Mouse (Mus musculus): ENCODE data around the gene Col4a6. TPM values are rescaled to one million over a fixed set of nuclear protein-coding genes. Genes with fewer than 3 reads are reported as not detected.

Col4a6 gene
- polyA plus RNA-seq, 1 experiment from 2014 or later = 4.1 TPM

DNA sequence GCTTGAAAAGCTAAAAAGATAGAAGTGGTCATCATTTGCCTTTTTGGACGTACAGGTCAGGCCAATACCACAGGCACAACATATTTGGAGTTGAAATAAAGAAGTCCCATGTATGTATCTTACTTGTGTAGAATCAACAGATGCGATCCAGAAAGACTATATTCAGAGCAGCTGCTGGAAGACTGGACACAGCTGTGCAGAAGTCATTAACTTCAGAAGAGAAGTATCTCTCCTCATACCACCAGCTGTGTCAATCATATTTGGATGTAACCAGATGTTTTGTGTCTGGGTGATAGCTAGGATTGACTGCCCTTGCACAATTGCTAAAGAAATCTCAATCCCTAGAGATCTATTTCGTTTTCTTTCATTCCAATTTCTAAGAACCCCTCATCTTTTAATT lies 77.6 kb downstream of the Col4a6 start:
- H3K9ac ChIP-seq = no peak overlapping the region

DNA sequence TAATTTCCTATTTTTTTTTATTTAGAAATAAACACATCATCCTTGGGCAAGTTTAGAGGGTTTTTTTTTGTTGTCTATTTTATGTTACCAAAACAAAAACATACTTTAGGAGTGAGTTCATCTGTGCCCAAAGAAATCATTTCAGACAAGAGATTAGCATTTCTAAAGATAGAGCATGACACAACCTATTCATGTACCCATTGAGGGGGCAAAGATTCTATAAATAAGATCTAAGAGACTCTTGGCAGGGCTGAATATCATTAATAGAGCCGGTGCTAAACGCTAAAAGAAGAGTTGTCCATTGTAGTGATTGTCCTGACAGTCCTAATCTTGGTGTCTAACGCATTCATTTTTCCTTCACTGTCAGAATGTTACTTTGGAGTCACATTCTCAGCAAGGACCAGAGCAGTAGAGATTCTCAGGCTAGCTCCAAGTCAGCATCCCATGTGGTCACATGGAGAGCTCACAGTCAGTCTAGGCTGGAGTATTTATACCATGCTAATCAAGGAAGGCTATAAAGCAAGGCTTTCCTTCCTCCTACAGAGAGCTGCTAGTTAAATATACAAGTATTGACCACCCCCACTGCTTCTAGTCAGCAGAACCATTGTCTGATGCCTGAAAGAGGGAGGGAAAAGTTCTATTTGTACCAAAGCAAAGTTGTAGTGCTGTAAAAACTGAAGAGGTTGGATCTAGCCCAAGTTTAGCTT lies 88.3 kb downstream of the Col4a6 start:
- H3K27me3 ChIP-seq (ENCODE audit: control insufficient read depth, insufficient read depth, low read length) = peaks cover 22% of the 10 kb centered on the region
- no peak overlapping the region for H3K9ac ChIP-seq
- no peak overlapping the region for H3K4me3 ChIP-seq (replicated peaks; ENCODE audit: low read length)
- no peaks in the 10 kb centered on the region for H3K9me3 ChIP-seq (ENCODE audit: control insufficient read depth, low read length)
- no peaks in the 10 kb centered on the region for H3K4me1 ChIP-seq (replicated peaks; ENCODE audit: control insufficient read depth, insufficient read depth, low read length)
- no peak overlapping the region for H3K4me2 ChIP-seq (replicated peaks)
- H3K27ac ChIP-seq = no peak overlapping the region
- WGBS = 28% methylated on average over 3 of the region's 3 CpGs
- ATAC-seq (ENCODE audit: low FRiP score) = no peak
- H3K36me3 ChIP-seq (replicated peaks; ENCODE audit: control insufficient read depth, insufficient read depth) = no peaks in the 10 kb centered on the region
- DNase-seq (ENCODE audit: low spot score) = no peak

More for the DNA sequence above, 77.6 kb downstream of the Col4a6 start:
- Histone ChIP-seq H3K27me3 (ENCODE audit: control insufficient read depth, insufficient read depth, low read length) (peaks cover 9% of the 10 kb centered on the region), H3K4me3 (replicated peaks; ENCODE audit: low read length) (no peak overlapping the region), H3K27ac (no peak overlapping the region), H3K4me2 (replicated peaks) (no peak overlapping the region), H3K9me3 (ENCODE audit: control insufficient read depth, low read length) (no peaks in the 10 kb centered on the region), H3K36me3 (replicated peaks; ENCODE audit: control insufficient read depth, insufficient read depth) (no peaks in the 10 kb centered on the region), H3K4me1 (replicated peaks; ENCODE audit: control insufficient read depth, insufficient read depth, low read length) (no peaks in the 10 kb centered on the region)
- 74% methylated on average over 3 of the region's 3 CpGs for WGBS
- DNase-seq (ENCODE audit: low spot score) (no peak), ATAC-seq (ENCODE audit: low FRiP score) (no peak)

DNA sequence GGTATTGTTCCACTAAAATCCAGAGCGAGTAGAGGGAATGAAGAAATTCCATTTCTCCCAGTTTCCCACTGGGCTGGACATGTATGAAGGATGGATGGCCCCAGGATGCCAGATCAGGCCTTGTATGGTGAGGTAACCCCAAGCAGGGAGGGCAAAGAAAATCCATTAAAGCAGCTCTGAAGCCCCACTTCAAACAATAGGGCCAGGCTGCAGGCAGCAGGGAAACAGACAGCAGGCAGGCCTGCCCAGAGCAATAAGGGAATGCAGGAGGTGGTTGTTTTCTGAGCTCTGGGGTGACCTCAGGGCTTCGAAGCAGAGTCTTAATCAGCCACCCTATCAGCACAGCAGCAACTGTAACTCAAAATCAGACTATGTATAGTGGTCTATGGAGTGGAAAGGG lies 89.2 kb downstream of the Col4a6 start:
- no peak overlapping the region for H3K9ac ChIP-seq
- H3K27ac ChIP-seq = no peak overlapping the region
- no peak overlapping the region for H3K4me2 ChIP-seq (replicated peaks)
- peaks cover 17% of the 10 kb centered on the region; the same call in 1 of the 2 replicates for H3K27me3 ChIP-seq (ENCODE audit: control insufficient read depth, insufficient read depth, low read length)
- no peak for DNase-seq (ENCODE audit: low spot score)
- H3K4me1 ChIP-seq (replicated peaks; ENCODE audit: control insufficient read depth, insufficient read depth, low read length) = no peaks in the 10 kb centered on the region
- 28% methylated on average over 2 of the region's 2 CpGs for WGBS
- no peak overlapping the region for H3K4me3 ChIP-seq (replicated peaks; ENCODE audit: low read length)
- H3K36me3 ChIP-seq (replicated peaks; ENCODE audit: control insufficient read depth, insufficient read depth) = no peaks in the 10 kb centered on the region
- ATAC-seq (ENCODE audit: low FRiP score) = no peak
- no peaks in the 10 kb centered on the region for H3K9me3 ChIP-seq (ENCODE audit: control insufficient read depth, low read length)

DNA sequence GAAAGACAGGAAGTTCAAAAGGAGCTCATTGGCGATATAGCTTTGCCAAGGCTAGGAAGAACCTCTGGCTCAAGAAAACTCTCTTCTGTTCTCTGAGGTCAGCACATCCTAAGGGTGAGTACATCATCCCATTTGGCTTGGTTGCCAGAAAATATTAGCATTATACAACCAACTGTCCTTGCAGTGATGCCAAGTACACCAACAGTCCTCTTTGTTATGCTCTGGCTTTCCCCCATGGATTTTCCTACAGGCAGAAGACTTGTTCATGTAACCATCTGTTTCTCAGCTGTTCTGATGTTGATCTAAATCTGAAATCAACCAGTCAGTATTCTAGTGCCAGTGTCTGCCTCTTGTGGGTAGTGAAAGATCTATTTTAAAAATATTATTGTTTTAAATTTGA lies 103.6 kb downstream of the Col4a6 start:
- Histone ChIP-seq H3K4me2 (replicated peaks) (no peak overlapping the region), H3K27me3 (ENCODE audit: control insufficient read depth, insufficient read depth, low read length) (peaks cover 13% of the 10 kb centered on the region), H3K4me3 (replicated peaks; ENCODE audit: low read length) (no peak overlapping the region), H3K36me3 (replicated peaks; ENCODE audit: control insufficient read depth, insufficient read depth) (no peaks in the 10 kb centered on the region), H3K9me3 (ENCODE audit: control insufficient read depth, low read length) (no peaks in the 10 kb centered on the region), H3K9ac (no peak overlapping the region), H3K27ac (no peak overlapping the region), H3K4me1 (replicated peaks; ENCODE audit: control insufficient read depth, insufficient read depth, low read length) (no peaks in the 10 kb centered on the region)
- 81% methylated on average over 1 of the region's 1 CpGs for WGBS
- DNase-seq (ENCODE audit: low spot score) = no peak
- ATAC-seq (ENCODE audit: low FRiP score) = no peak

DNA sequence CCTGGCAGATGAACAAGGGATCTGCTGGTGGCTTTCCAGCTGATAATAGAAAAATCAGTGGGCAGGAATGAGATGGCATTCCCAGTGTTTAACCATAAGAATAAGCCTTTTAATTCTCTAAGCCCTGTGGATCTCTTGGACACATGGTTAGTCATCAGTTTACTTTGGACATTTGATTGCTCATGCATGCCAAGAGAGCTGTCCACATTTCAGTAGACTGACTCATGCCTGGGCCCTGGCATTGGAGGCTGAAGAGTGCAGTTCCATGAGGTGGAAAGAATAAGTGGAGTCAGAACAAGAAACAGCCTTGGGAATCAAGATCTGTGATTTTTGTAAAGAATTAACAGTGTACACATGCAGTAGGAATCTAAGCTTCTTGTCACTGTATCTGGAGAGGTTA lies 110.5 kb downstream of the Col4a6 start:
- no peak overlapping the region for H3K4me3 ChIP-seq (replicated peaks; ENCODE audit: low read length)
- H3K4me2 ChIP-seq (replicated peaks) = no peak overlapping the region
- no peak for ATAC-seq (ENCODE audit: low FRiP score)
- H3K27ac ChIP-seq = no peak overlapping the region
- H3K36me3 ChIP-seq (replicated peaks; ENCODE audit: control insufficient read depth, insufficient read depth) = no peaks in the 10 kb centered on the region
- no peak overlapping the region for H3K9ac ChIP-seq
- peaks cover 11% of the 10 kb centered on the region for H3K27me3 ChIP-seq (ENCODE audit: control insufficient read depth, insufficient read depth, low read length)
- DNase-seq (ENCODE audit: low spot score) = no peak
- H3K4me1 ChIP-seq (replicated peaks; ENCODE audit: control insufficient read depth, insufficient read depth, low read length) = no peaks in the 10 kb centered on the region
- no peaks in the 10 kb centered on the region for H3K9me3 ChIP-seq (ENCODE audit: control insufficient read depth, low read length)

DNA sequence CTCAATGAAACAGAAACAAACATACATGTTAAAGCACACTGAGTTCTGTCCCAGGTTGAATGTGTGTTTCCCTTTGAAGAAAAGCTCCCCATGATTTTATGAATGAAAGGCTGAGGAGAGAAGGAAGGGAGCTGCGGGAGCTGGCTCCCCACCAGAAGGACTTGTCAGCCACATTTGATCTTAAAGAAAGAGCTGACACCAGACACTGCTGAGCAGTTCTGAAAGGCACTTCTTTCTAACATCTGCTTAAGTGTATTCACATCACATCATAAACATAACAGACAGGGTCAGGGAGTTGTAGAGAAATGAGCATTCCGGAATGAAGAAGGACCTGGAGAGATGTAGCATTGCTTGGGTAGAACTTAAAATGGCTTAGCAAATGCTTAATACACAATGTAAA lies 132.5 kb downstream of the Col4a6 start:
- Histone ChIP-seq H3K9me3 (ENCODE audit: control insufficient read depth, low read length) (no peaks in the 10 kb centered on the region), H3K4me3 (replicated peaks; ENCODE audit: low read length) (no peak overlapping the region), H3K4me1 (replicated peaks; ENCODE audit: control insufficient read depth, insufficient read depth, low read length) (no peaks in the 10 kb centered on the region), H3K27ac (no peak overlapping the region), H3K36me3 (replicated peaks; ENCODE audit: control insufficient read depth, insufficient read depth) (no peaks in the 10 kb centered on the region), H3K4me2 (replicated peaks) (no peak overlapping the region), H3K27me3 (ENCODE audit: control insufficient read depth, insufficient read depth, low read length) (peaks cover 13% of the 10 kb centered on the region), H3K9ac (no peak overlapping the region)
- no peak for ATAC-seq (ENCODE audit: low FRiP score)
- DNase-seq (ENCODE audit: low spot score) = no peak
- WGBS = 50% methylated on average over 2 of the region's 2 CpGs

DNA sequence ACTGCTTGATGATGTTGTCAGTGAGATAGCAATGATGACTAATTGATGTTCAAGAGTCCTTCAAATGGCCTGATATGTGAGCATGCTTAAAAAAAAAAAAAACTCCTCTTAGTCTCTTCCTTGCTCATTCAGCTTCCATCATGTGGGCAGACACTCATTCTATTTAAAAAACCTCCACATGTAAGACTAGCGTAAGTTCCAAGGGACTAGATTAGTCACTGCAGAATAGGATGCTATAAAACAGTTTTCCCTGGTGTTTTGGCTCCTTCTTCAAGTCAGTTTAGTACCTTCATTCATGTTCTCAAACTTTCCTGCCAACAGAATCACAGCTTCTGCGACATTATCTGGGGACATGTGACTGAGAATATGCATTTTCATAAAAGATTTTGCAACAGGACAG lies 145.8 kb downstream of the Col4a6 start:
- Histone ChIP-seq H3K4me3 (replicated peaks; ENCODE audit: low read length) (no peak overlapping the region), H3K36me3 (replicated peaks; ENCODE audit: control insufficient read depth, insufficient read depth) (no peaks in the 10 kb centered on the region), H3K27ac (no peak overlapping the region), H3K27me3 (ENCODE audit: control insufficient read depth, insufficient read depth, low read length) (peaks cover 18% of the 10 kb centered on the region), H3K4me1 (replicated peaks; ENCODE audit: control insufficient read depth, insufficient read depth, low read length) (no peaks in the 10 kb centered on the region), H3K4me2 (replicated peaks) (no peak overlapping the region), H3K9me3 (ENCODE audit: control insufficient read depth, low read length) (no peaks in the 10 kb centered on the region), H3K9ac (no peak overlapping the region)
- ATAC-seq (ENCODE audit: low FRiP score) = no peak
- 85% methylated on average over 2 of the region's 2 CpGs for WGBS
- DNase-seq (ENCODE audit: low spot score) = no peak

DNA sequence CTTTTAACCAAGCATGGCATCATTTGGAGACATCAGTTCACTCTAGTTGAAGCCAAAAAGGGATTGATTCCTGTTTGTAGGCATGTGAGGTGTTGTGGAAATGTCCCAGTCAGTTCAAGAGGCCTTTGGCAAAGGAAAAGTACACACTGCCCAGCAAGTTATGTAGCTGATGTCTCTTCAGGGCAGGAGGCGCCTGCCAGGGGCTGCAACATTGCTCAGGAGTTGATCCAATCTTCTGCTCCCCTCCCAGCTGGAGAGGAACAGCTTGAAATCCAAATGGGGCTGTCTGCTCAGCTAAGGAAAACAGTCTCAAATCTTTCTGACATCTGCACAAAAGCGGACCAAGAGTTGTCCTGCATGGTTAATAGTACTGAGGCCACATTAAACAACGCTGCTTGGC lies 149.7 kb downstream of the Col4a6 start:
- no peaks in the 10 kb centered on the region for H3K36me3 ChIP-seq (replicated peaks; ENCODE audit: control insufficient read depth, insufficient read depth)
- no peaks in the 10 kb centered on the region for H3K9me3 ChIP-seq (ENCODE audit: control insufficient read depth, low read length)
- H3K4me1 ChIP-seq (replicated peaks; ENCODE audit: control insufficient read depth, insufficient read depth, low read length) = no peaks in the 10 kb centered on the region
- 64% methylated on average over 3 of the region's 3 CpGs for WGBS
- DNase-seq (ENCODE audit: low spot score) (no peak), ATAC-seq (ENCODE audit: low FRiP score) (no peak)
- no peak overlapping the region for H3K9ac ChIP-seq
- no peak overlapping the region for H3K4me3 ChIP-seq (replicated peaks; ENCODE audit: low read length)
- H3K27ac ChIP-seq = no peak overlapping the region
- H3K4me2 ChIP-seq (replicated peaks) = no peak overlapping the region
- peaks cover 28% of the 10 kb centered on the region for H3K27me3 ChIP-seq (ENCODE audit: control insufficient read depth, insufficient read depth, low read length)

DNA sequence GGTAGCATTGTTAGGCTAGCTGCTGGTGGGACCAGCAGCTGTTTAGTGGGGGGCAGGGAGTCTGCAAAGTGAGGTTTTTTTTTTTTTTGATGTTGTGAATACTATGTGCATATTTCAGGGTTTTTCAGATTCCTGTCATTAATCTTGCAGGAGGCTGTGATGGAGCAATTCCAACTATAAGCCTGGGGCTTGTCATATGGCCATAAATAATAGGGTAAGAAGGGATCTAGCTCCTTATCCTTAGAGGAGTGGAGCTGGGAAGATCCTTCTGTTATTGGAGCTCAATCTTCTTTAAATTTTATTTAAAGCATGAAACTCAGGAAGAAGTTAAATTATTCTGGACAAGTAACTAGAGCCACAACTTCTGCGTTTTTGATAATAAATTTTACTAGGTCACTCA lies 157.7 kb downstream of the Col4a6 start:
- Histone ChIP-seq H3K9me3 (ENCODE audit: control insufficient read depth, low read length) (no peaks in the 10 kb centered on the region), H3K36me3 (replicated peaks; ENCODE audit: control insufficient read depth, insufficient read depth) (no peaks in the 10 kb centered on the region), H3K27ac (no peak overlapping the region), H3K4me1 (replicated peaks; ENCODE audit: control insufficient read depth, insufficient read depth, low read length) (no peaks in the 10 kb centered on the region), H3K4me2 (replicated peaks) (no peak overlapping the region), H3K9ac (no peak overlapping the region), H3K27me3 (ENCODE audit: control insufficient read depth, insufficient read depth, low read length) (peaks cover 25% of the 10 kb centered on the region; the same call in 1 of the 2 replicates), H3K4me3 (replicated peaks; ENCODE audit: low read length) (no peak overlapping the region)
- WGBS = 91% methylated on average over 1 of the region's 1 CpGs
- ATAC-seq (ENCODE audit: low FRiP score) = no peak
- no peak for DNase-seq (ENCODE audit: low spot score)

DNA sequence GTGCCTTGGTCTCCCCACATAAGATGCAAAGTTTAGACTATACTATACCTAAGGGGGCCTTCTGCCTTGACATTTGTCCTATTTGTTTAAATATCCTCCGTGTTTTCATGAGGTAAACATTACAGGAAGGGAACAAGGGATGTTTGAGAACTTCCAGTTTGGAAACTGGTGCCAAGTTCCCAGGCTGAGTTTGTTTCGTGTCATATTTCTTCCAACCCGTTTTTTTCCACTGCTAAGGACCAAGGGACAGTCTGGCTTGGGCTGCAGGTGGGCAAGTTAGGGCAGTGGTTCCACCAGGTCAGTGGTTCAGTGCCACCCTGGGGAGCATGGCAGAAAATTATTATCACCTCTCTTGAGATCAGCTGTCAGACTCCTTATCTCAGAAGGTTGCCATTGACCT lies 158.1 kb downstream of the Col4a6 start:
- Histone ChIP-seq H3K9ac (no peak overlapping the region), H3K36me3 (replicated peaks; ENCODE audit: control insufficient read depth, insufficient read depth) (no peaks in the 10 kb centered on the region), H3K27me3 (ENCODE audit: control insufficient read depth, insufficient read depth, low read length) (peaks cover 23% of the 10 kb centered on the region; the same call in 1 of the 2 replicates), H3K4me3 (replicated peaks; ENCODE audit: low read length) (no peak overlapping the region), H3K27ac (no peak overlapping the region), H3K9me3 (ENCODE audit: control insufficient read depth, low read length) (no peaks in the 10 kb centered on the region), H3K4me1 (replicated peaks; ENCODE audit: control insufficient read depth, insufficient read depth, low read length) (no peaks in the 10 kb centered on the region), H3K4me2 (replicated peaks) (no peak overlapping the region)
- WGBS = 65% methylated on average over 3 of the region's 3 CpGs
- ATAC-seq (ENCODE audit: low FRiP score) (no peak), DNase-seq (ENCODE audit: low spot score) (no peak)

Data from hindbrain, embryonic 14.5 days (tissue).